Mouse (Mus musculus) embryo, embryonic 11 days (tissue): Measurements from ENCODE around the gene Perm1.
A peak's percentile ranks its signal among the peaks of the same experiment; 100 is the strongest.

Experiments used
- DNase-seq: peaks from one replicate; pipeline ENCODE4 v3.0.0-alpha.2; 2015

Gene Perm1

DNA sequence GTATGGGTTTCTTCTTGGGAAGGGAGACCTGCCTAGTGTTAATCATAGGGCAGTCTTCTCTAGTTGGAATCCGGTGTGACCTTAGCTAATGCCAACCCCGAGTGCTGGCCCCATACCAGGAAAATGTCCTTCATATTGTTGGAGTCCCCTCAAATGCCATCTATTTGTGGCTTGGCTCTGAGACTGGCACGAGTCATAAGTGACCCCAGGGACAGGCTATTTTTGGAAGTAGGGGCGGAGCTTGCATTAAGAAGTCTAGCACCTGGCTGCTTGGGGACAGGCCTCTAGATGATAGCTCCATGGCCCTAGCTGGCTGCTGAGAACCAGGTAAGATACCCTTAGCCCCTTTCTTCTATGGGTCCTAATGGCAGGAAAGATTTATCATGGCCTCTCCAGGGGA, at the start of gene Perm1:
Gene Perm1 (plus strand): TSS at position 220 of the 400 bp plus-strand sequence.
- DNase-seq = no peak

DNA sequence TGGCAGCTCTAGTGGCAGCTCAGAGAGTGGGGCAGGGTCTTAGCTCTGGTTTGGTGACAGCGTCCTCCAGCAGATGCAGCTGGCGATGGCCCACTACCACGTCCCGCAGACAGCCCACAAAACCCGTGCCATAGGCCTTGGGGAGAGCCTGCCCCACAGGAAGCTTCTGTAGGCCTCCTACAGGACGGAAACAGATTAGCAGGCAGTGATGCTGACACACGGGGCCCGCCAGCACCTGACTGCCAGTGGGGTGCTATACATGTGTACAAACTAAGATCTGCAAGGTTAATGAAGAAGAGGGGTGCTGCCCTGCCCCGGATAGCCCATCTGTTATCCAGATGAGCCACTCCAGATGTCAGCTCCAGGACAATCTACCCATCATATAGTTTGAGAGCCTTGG, 49.2 kb upstream of the Perm1 start:
- DNase-seq = no peak

DNA sequence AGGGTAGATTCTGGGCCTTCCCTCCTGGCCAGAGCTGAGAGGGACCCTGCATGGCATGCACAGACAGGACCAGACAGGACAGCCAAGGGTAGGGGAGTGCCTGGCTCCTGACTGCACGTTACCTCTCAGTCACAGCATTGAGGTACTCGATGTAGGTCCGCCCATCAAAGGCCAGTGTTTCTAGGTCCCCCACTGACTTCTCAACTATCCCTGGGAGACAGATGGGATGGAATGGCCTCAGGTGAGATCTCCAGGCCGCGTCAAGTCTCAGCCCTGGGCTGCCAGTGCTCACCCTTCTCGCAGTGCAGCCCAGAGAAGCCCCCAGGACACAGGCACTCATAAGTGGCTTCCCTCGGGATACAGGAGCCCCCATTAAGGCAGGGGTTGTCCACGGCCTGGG, 47.1 kb upstream of the Perm1 start:
- DNase-seq = no peak

DNA sequence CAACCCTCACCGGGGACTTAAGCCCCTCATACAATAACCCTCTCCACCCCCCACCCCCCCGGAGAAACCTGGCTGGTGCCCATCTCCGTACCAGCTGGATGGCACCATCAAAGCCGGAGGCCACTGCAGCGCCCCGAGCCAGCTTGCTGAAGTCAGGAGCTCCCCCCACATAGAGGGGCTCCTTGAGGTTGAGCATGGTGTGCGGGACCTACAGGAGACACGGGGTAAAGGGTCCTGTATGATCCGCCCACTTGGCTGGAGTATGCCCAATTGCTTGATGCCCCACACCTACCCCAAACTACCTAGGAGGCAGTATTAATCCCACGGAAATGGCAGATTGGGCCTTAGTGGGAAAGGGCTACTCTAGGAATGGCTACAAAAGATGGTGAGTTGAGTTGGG, 46.5 kb upstream of the Perm1 start:
- DNase-seq = no peak

DNA sequence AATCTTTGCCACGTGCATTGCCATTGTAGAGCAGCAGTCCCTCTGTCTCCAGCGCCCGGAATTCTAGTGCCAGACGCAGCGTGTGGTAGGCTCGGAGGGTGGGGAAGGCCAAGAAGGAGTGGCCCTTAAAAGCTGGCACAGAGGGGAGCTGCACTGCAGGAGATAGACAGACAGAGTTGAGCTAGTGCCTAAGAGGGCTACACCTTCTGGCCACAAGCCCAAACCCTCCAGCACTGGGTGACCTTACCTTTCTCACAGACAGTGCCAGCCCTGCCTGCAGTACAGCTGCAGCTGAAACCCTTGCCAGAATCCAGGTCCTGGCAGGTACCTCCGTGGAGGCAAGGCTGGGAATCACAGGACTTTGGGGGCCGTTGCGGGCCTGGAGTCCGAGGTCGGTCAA, 43.8 kb upstream of the Perm1 start:
- DNase-seq = no peak

DNA sequence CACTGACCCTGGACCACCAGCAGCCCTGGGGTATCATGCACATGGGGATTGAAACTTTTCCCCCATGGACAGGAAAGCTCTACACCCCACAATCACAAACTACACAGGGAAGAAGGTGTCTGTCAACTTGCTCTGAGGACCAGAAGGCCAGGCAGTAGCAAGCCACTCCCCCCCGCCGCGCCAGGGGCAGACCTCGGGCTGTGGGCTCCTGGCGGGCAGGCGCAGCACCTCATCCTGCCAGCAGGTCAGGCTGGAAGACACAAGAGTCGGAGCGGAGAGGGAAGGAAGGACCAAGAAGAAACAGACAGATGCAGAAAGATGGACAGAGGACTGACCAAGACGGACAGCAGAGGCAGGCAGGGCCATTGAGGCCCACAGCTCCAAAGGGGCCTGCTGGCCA, 38.0 kb upstream of the Perm1 start:
- DNase-seq = no peak

DNA sequence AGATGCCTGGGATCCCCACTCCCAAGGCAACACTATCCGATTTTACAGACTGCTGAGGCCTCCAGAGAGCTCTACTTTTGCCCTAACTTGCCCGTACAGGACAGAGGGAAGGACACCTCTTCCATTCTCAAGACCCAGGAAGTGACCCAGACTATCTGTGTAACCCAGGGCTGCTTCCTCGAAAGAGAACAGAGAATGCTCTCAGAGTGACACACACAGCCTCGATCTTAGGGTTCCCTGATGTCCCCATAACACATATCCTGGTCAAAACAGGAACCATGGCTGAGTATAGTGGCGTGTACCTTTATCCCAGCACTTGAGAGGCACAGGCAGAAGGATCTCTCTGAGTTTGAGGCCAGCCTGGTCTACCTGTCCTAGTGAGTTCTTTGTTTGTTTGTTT, 31.9 kb upstream of the Perm1 start:
- DNase-seq = no peak

DNA sequence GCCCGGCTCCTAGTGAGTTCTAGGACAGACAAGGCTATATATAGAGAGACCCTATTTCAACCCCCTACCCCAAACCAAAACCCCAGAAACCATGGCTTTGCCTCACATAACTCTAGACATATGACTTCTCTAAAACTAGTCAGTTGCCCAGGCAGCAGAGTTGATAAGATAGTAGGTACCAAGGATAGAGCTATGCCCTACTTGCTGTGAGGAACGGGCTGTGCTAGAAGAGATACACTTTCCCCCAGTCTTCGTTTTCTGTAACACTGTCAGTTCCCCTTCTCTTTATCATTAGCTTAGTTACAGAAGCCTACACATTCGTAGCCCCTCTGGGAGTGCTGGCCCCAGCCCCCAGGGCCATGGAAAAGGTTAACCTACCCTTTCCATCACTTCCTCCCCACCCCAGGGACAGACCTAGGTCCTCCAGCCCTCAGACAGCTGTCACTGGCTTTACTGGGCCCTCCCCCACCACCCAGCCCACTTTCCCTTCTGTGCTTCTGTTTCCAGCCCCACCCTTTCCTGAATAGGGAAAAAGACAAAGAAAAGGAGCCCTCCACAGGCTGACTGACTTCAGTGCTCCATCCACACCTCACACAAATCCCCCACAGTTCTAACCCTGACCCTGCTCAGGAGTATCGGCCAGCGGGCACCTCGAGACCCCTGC, 31.2 kb upstream of the Perm1 start:
- no peak for DNase-seq

DNA sequence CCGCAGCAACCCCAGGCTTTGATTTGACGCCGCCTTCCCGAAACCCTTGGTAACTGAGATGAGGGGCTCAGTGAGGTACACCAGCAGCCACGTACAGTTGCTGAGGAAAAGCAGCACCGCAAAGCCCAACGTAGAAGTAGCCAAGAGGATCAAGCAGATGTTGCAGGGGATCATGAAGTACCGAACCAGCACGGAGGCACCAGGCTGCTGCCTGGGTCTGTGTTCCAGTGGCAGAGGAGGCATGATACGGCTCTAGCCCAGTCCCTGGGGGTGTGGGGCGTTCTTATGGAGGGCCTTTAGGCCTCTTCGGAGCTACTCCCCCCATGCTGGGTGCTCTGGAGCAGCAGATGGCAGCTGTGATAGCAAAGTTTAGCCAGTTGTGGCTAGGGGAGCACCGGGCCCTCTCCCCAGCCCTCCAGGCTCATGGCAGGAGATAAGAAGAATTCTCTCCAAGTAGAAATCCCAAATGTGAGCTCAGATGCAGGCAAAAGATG, 30.2 kb upstream of the Perm1 start:
- DNase-seq = no peak

DNA sequence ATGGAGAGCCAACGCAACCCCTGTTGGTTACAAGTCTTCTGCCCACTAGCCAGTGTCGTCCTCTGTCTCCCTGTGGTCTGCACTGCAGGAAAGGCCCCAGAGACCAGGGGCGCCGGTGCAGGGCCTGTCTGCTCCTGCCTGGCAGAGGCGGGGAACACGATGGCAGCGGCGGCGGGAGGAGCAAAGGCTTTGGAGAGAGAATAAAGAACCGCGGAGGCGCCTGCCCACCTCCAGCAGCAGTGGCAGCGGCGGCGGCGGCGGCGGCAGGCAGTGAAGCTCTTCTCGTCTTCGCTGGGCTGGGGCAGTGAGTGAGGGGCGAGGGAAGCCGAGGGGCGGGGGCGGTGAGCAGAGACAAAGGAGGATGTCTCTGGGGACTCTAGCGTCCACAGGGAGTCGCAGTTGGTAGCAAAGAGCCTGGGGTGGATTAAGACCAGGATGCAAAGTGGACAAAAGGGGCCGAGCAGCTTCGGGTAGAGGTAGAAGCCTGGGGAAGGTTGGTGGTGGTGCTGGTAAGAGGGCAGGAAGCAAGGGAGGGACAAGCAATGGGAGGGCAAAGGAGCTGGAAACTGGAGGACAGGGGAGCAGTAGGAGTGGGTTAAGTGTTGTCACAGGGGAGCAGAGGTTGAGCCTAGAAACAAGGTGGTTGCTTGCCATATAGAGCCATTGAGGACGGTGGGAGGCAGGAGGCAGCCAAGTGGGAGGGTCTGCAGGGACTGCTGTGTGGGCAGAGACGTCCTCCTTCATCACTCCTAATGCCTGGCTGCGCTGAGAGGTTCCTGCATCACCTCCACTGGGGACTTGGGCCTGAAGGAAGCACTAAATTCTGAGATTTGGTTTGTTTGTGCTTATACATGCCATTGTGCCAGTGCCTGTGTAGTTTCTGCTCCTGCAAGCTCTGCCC, 29.5 kb upstream of the Perm1 start:
- peak; percentile 78 for DNase-seq

DNA sequence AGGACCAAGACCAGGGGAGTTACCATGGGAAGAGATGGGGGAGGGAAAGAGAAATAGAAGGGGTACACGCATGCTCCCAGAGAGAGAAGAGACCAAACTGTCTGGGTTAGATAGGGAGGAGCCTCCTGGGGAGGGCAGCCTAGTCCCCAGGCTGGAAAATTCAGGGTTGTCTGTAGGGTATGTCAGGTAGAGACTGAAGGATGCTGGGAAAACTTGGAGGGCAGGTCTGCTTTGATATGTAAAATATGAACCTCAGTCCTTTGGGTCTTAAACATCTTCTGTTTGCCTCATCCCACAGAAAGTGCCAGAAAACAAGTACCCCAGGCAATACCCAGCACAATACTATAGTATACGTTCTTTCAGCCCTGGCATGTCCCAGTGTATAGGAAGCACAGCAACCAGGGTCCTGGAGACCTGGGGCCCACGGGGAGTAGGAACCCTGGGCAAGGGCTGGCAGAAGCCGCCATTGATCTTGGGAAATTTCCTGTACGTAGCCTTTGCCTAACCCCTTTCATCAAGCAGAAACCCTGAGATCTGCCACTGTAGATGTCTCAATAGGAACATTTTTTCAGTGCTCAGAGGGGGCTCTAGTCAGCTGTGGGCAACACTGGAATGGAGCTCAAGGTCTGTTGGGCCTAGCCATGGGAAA, 27.4 kb upstream of the Perm1 start:
- no peak for DNase-seq

DNA sequence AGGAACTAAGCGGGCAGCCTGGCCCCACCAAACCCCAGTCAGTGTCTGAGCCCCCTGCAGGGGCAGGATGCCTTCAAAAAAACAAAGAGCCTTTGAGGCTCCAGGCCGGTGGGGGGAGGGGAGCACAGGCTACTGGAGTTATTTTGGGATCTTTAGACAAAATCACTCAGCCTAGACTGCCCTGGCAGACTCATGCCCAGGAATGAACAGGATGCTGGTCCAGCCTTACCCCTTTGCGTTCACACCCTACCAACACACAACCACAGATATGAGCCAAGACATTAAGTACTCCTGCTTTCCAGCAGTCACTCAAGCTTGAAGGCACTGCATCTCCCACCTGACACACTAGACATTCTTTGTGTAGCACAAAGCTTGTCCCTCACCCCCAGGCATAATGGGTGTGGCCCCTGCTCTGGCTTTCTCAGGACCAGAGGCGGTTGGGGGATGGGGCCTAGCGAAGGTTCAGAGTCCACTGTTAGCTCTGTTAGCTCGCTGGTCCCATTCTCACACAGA, 26.8 kb upstream of the Perm1 start:
- DNase-seq = peak; percentile 82

DNA sequence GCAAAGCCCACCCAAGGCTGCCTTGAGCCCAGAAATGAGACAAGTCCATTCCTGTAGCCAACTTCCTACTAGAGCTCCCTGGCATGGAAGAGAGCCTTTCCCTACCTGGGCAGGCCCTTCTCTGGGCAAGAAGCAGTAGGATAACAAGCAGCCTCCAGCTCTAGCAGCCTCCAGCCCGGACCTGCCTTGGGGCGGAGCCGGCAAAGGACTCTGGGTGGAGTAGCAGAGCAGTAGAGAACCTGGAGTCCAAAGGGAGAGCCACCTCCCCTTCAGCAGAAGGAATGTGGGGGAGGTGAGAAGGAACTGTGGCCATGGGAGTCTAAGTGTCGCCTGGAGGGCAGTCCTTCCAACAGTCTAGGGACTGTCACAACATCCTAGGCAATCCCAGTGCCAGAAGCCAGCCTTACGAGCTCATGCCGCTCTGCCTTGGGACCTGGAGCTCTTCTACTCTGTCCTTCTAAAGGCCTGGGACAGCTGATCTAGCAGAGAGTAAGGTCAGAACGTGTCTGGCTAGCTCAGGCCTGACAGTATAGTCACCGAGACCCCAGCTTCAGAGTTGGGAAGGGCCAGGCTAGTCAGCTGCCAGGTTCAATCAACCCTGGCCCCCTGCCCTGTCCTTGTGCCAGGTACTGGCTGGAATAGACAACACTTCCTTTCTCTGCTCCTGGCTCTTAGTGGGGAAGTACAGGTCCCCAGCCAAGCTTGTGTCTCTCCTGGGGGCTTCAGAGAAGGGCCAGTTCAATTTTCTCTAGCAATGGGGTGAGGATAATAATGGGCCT, 23.1 kb upstream of the Perm1 start:
- no peak for DNase-seq

DNA sequence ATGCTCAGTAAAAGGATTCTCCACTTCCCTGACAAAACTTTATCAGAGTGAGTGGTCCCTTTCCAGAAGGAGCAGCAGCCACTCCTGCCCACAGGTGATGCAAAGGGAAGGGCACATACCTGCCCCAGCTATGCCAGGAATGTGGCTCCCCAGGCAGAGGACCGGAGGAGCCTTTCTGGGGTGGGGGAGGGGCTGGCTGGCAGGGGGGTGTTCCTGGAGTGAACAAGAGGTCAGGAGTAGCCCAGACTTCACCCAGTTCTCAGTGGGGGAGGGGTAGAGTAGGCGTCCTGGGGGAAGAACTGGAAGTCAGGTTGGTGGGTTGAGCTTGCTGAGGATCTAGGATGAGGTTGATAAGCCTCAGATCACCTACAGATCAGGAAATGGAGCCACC, 22.5 kb upstream of the Perm1 start:
- peak; percentile 36 for DNase-seq

DNA sequence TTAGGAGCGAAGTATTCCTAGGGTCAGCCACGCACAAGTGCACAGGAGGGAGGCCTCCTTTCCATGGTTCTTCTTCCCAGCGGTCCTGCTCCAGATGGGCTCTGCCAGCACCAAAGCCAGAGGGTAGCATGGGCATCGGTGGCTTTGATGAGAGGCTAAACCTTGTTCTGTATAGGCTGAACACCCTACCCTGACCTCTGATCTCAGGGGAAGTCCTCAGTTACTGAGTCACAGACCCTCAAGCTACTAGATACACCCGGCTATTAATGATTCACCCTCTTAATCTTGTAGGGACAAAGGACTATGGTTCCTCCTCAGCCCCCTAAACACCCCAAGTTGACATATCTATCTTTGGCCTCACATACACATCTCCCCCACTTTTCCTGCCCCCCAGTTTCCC, 21.8 kb upstream of the Perm1 start:
- no peak for DNase-seq

DNA sequence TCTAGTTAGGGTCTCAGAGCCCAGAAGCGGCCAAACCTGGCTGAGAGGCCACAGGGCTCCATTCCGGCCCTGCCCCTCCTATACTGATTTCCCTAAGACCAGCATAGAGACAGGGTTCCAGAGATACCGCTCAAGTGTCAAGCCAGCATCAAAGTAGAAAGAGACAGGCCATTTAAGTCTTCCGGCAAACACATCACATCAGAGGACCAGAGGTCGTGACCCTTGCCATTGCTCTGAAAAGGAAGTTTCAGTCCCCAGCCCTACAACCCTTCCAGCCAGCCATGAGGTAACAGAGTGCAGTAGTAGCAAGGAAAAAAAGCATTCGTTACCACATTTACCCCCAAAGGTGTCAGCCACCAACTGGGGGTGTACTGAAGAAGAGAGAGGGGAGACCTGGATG, 21.3 kb upstream of the Perm1 start:
- peak; percentile 25 for DNase-seq

DNA sequence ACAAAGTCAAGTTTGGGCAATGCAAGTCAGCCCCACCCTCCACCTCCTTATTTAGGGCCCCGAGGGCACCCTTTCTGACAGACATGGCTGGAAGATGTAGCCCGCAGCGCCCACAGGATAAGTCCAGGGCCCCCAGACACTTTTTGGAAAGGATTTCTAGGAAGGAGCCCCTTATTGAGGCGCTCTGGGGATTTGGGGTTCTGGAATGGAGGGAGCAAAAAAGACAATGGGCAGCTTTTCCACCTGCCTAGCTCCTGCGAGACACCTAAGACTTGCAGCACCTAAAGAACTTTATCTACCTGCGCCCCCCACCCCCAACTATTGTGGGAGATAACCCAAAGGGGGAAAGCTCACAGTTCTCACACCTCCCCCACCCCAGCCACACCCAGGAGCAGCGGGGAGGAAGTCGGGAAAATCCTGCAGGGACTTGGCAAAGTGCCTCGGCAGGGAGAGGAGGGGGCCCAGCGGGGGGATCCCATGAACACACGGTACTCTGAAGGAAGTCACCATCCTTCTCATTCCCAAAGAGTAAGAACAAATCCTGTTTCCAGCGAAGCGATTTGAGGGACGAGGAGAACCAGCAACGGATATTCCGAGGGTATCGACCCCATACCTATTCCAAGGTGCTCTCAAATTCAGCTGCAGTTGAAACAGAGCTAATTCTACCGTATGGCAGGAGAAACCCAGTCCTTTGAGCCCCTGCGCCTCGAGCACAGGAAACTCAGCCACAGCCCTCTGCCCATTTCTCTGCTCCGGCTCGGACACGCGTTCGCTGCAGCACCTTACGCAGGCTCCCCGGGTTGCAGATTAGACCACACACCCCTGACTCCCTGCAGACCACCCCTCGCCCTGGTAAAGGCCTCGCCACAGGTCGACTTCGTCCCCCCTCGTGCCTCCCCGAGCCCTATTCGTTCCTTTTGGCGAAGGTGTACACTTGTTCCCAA, 19.5 kb upstream of the Perm1 start:
- peak; percentile 61 for DNase-seq

DNA sequence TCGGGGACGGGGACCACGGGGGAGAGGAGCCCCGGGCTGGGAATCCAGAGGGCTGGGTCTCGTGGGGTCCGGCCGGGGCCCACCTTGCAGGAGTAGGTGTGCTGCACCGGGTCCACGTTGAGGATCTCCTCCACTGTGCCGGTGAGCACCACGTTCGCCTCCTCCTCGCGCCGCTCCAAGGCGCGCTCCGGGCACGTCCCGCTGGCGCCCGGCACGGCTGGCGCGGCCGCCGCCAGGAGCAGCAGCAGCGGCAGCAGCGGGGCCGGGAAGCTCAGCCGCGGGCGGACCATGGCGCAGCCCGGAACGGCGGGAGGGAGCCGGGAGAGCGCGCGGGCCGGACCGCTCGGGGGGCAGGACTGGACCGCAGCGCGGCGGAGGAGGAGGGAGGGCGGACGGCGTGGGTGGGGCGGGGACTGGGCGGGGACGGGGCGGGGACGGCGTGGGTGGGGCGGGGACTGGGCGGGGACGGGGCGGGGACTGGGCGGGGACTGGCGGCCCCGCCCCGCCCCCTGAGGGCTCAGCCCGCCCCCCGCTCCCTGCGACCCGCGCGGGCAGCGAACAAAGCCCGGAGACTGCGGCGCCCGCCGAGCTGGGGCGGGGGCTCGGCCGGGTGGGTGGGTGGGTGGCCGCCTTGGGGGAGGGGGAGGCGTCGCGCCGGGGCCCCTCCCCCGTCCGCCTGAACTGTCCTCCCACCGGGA, 18.4 kb upstream of the Perm1 start, which contains the start of gene Agrn:
Gene Agrn (minus strand): TSS at position 358 of the 698 bp plus-strand sequence.
- DNase-seq = no peak

DNA sequence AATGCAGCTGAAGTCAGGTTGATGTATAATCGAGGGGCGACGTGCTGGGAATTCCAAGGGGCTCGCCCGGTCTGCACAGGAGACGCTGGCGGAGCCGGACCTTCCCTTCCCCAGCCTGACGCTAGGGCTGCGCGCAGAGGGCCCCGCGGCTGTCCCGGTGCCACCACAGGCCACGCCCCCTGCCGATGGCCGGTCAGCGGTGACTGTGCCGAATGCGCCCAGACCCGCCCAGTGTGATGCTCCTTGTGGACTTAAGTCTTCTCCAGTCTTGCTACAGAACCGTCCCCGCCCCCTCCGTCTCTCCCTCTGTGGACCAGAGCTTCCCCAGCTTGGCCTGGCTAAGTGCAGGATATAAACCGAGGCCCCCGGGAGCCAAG, 17.9 kb upstream of the Perm1 start:
- DNase-seq = peak; percentile 96

DNA sequence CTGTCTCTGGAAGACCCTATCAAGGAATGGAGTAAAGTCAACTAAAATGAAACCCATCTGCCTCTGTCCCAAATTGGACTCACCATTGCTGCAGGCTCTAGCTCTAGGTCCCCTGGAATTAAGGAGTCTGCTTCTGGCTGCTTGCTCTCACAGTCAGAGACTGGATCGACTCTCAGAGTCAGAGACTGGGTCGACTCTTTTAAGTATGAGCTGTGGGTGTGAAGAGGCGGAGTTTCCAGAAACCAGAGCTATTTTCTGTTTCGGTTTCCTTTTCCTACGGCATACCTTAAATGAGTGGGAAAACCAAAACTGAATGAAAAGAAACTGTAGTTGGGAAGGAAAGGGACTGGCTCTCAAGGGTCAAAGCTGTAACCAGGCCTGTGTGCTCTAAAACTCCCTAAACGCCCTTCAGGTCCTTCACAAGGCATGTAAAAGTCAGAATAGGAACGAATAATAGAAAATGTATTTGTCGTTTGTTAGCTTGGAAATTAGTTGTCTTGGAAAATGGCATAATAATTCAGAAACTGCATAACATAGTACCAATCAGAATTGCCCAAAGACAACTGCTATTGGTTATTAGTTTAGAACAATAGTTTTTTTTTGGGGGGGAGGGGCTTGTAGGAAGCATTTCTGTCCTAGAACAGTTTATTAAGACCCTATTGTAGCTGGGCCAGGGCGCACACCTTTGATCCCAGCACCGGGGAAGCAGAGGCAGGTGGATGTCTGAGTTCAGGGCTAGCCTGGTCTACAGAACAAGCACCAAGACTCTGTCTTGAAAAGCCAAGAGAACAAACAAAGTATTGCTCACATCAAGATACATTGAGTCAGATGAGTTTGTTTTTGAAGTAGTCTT, 14.8 kb upstream of the Perm1 start, which contains the start of gene Isg15:
Gene Isg15 (minus strand): TSS at position 196 of the 853 bp plus-strand sequence.
- DNase-seq = no peak
